Mouse (Mus musculus) gastrocnemius, postnatal 25 days (tissue): ENCODE measurements around the gene Fhl2. TPM values are rescaled to one million over a fixed set of nuclear protein-coding genes. Genes with fewer than 3 reads are reported as not detected.
"Not testable (repeated sequence)": the region's sequence is repeated elsewhere in the genome, so short reads cannot be mapped to it uniquely, and the experiment has no call there.

Experiments used
- DNase-seq: peaks from one replicate; pipeline ENCODE4 v3.0.0; 2022
- total RNA-seq, 2 experiments: library from RNA; stranded (reverse); gene quantifications; 1 replicate in 1 of 2; 2 replicates in 1 of 2; pipeline ENCODE4 v1.2.3; 2021

Gene Fhl2
- total RNA-seq, 2 experiments from 2014 or later = 1.7 to 5.9 TPM

DNA sequence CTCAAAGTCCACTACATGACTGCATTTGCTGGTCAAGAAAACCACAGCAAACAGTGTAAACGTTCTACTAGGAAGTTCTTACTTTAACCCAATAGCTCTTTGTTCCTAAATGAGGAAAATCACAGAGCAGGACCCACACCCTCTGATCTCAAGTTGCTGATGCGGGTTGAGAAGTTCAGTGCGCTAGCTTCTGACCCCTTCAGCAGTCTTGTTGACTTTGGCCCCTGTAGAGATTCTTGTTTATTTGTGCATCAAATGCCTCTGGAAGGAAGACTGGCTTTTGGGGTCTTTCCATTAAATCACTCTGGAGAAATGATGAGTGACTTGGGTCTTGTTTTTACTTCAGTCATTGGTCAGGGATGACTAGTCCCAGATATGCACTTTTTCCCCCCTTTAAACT is 46.6 kb downstream of the Fhl2 start:
- no peak for DNase-seq

GRCm38 (mm10) chr1:43147474-43147873 is 49.3 kb downstream of the Fhl2 start:
- DNase-seq = no peak

DNA sequence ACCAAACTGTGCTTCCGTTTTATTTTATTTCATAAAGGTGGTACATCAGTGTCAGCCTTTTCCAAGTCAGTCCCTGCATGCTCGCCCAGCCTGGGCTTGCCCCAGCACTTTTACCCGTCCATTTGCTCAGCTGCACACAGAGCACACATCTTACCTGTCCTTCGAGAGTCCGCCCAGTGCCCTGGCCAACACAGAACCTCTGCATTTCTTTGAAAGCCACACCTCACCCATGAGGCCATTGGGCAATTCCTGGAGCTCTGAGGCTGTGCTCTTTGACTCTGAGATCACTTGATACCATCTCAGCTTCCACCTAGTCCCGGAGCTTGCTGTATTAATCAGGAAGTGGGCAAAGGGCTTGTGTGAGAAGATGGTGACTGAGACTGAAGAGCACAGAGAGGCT is 51.4 kb downstream of the Fhl2 start:
- no peak for DNase-seq

DNA sequence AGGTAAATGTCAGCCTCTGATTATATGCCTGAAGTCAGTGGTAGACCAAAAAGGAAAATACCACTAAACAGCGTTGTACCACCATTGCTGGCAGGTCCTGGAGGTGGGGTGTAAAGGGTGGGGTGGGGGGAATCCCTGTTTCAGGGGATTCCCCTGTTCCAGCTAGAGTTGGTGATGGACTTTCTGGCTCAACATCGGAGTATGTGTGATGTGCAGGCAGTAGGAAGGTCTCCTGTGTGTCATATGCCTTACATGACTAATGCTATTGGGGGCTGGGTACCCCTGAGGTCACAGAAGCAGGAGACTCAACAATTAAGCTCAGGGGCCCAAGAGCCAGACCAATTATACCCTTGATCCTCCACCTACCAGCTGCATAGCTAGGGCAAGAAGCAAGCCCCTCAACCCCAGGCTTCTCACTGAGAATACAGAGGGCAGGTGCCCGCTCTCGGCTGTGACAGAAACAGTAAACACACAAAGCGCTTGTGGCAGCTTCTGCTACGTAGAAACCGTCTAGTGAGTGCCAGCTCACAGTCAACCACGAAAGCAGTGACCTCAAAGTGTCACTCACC is 52.4 kb downstream of the Fhl2 start:
- no peak for DNase-seq

DNA sequence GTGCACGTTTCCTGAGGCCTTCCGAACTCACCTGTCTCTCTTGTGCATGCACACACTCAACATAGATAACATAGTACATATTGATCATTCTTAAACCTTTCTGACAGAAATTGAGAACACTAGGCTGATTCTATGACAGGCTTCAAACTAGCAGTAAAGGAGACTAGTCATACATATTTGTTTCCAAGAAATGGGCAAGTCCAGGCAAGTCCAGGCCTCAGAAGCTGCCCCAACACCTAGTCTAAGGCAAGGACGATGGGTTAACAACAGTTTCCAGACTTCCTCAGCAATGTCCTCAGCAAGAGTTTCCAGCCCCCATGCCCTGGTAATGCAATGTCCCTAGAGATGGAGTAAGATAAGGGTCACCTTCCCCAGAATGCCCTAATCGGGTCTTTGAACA is 53.0 kb downstream of the Fhl2 start:
- DNase-seq = no peak

DNA sequence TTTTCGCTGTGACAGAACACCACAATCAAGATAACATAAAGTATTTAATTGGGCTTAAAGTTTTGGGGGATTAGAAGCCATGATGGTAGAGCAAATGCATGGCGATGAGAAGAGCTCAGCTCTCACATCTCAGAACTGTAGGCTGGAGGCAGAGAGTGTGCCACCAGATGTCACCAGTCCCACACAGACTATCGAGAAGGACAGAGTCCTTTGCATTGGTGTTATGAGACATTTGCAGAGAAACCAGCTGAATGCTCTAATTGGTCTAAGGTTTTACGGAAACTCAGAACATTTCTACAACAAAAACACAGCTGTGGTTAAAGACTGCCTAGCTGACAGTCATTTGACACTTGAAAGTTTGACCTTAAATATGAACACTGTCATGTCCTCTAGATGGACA is 53.5 kb downstream of the Fhl2 start:
- no peak for DNase-seq

DNA sequence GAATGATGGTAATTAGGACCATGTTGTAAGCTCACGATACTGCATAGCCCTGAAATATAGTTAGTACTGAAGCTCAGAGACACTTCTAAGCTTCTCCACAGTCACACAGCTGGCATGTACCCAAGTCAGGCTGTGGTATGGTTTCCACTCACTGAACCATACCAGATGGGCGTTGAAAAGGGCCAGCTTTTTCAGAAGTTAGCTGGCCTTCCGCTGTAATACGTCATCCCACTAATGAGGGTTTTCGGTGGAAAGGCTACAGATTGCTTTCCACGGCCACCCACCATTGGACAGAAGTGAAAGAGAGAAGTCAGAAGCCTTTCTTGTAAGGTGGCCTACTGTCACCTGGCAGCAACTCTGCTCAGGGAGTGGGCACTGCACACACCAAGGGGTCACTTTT is 53.9 kb downstream of the Fhl2 start:
- no peak for DNase-seq

- no peak for DNase-seq
These were observed 55.2 kb downstream of the Fhl2 start for GRCm38 (mm10) chr1:43141555-43141961.

DNA sequence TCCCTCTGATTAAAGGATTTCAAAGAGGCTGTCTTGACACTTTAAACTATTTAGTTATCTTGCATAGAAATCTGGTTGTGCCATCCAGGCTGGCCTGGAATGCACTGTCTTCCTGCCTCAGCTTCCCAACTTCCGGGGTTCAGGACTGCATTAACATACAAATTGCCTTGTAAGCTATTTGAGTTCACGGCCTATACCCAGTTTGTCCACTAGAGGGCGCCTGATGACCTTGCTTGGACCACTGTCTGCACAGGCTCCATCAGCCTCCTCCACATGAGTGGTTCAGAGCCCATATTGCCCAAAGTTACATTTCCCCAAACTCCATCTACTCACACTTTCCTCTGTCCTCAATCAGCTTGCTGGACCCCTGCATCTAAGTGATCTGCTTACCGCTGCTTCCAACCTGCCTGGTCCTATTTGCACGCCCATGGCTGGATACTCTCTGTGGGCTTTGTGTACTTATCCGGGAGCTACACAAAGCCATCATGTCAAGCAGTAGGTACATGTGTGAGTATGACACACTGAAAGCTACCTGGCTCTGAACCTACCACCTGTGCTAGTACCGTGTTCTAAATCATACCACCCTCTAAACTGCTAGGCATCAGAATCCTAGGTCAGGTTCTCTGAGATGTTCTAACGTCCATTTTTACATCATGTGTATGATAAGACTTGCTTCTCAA is 57.1 kb downstream of the Fhl2 start:
- peak; percentile 58 for DNase-seq

DNA sequence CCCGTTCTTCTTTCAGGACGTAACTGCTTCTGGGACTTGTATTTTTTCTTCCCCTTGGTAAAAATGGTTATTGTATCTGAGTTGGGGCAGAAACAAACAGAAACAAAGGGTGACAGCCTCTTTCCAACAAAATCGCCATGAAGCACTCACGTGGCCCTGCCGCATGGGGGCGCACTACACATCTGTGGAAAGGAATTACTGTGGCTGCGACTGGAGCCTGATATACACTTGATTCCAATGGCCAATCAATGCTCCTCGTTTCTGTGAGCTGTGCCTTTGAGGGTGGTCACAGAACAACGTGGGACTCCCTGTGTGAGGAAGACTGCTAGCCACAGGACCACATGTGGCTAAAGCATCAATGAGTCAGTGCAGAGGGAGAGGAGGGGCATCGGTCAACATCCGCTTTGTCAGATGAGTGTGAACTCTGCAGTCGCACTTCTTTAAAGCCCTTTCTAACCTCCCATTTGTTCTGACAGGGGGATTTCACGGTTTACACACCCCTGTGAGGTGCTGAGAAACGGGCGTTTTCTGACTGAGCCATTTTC is 58.4 kb downstream of the Fhl2 start:
- no peak for DNase-seq

- DNase-seq = no peak
These were observed 59.5 kb downstream of the Fhl2 start for GRCm38 (mm10) chr1:43137334-43137733.

GRCm38 (mm10) chr1:43136488-43137029 is 60.2 kb downstream of the Fhl2 start:
- not testable (repeated sequence) for DNase-seq

DNA sequence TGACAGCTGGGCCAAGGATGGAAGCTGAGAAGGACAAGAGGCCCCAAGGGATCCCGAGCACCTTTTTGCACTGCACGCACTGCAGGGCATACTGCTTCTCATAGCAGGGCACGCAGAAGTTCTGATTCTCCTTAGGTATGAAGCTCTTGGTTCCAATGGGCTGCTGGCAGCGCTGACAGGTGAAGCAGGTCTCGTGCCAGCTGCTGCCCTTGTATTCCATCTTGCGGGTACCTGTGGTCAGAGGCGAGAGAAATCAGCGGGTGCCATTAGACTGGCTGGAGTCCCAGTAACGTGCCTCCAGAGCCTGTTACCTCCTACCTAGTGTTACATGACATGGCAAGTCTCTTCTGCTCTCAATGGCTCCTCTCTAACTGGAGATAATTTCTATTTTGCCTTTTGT is 65.2 kb downstream of the Fhl2 start:
- no peak for DNase-seq

DNA sequence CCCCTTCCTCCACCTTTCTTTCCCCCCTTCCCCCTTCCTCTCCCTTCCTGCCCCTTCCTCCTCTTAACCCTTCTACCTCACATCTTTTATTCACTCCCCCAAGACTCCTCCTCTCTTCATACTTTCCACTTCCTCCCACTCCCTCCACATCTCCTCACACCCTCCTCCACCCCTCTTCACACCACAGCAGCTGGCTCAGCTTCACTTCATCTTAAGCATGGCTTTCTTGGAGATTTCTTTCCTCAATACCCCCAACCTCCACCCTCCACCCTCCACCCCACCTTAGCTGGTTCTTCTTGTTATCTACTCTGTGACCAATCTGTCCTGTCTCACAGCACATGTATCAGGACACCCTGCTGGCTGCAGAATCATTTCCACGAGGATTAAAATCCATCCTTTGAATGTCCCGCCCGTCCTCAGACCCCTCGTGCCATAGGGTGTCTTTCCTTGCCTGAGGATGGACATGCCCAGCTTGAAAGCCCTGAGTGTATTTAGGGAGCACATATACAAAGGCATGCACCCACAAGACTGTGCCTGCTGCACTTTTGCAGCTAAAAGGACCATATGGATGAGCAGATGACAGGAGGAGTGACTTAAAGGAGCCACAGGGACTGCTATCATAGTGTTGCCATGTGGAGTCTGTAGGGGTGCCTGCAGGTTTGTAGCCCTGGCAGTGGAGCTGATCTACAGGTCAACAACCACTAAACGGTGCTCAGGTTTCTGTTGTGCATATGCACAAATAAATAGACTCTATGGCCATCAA is 66.4 kb downstream of the Fhl2 start:
- no peak for DNase-seq

DNA sequence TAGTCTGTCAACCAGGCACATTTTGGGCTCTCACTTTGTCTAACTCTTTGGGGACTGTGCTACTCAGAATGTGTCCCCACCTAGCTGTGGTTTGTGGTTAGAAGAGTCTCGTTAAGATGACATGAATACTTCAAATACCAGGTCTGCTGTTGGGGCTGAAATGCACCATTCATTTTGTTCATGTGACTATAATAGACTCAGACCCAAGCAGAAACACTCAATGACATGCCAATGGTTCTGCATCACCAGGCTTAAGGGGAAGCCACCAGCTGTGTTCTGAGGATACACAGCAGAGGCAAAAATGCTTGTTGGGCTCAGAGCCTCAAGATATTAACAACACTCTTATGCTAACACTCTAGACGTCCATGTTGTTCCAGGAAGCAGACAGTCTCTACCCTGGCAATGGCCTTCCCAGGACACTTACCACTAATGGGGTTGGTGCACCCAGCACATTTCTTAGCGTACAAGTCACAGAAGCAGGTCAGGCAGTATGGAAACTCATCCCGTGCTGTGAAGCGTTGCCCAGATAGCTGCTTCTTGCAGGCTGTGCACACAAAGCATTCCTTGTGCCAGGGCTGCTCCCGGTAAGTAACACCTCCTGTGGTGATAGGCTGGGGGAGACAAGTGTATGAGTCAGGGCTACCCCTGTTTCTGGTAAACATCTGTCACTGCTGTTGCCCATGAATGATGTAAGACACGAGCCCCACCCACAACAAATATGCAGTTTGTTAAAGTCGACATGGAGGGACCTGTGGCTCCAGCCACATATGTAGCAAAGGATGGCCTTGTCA is 68.8 kb downstream of the Fhl2 start:
- no peak for DNase-seq

- DNase-seq = no peak
These were observed 69.6 kb downstream of the Fhl2 start for GRCm38 (mm10) chr1:43127196-43127595.

GRCm38 (mm10) chr1:43124726-43125125 is 72.1 kb downstream of the Fhl2 start:
- no peak for DNase-seq

- no peak for DNase-seq
These were observed 74.2 kb downstream of the Fhl2 start for GRCm38 (mm10) chr1:43122616-43123015.

- DNase-seq = no peak
These were observed 75.8 kb downstream of the Fhl2 start for GRCm38 (mm10) chr1:43120950-43121349.

DNA sequence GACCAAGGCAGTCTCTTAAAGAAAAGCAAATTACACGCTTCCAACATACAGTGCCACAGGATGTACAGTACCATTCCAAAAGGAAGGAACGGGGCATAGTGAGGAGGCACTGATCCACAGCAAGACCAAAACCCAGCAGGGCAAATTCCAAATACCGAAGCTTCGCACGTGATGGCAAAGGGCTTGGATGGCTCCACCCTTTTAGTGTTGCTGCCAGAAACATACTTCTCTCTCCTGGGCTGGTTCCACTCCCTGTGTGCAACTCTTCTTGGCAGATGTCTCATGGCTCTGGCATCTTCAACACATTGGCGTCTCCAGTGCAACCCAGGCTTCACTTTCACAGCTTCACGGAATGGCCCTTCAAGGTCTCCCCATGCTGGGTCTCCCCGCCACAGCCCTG is 79.3 kb downstream of the Fhl2 start:
- DNase-seq = no peak

- no peak for DNase-seq
These were observed 83.9 kb downstream of the Fhl2 start for GRCm38 (mm10) chr1:43112882-43113281.

DNA sequence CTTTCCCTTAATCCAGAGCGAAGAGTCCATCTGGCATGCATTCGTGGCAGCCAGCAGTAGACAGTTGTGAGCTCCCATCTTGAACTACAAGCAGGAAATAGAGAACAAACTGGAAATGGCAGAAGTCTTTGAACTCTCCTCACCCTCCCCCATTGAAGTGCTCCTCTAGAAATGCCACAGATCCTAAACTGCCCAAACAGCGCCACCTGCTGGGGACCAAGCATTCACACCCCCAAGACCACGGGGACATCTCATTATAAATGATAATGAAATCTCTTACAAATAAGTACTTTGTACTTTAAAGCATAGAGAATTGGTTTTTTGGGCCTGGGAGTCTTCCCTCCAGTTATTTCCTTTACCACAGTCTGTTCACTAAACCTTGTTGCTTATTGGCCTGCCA is 86.2 kb downstream of the Fhl2 start:
- no peak for DNase-seq
